Mouse (Mus musculus) thymus, adult 18-20 months (tissue): ENCODE results near the gene Cnnm2.

Experiments
- DNase-seq, 2 experiments: peaks; one replicate each; pipeline ENCODE4 v3.0.0; 2022; ENCODE audit warnings: mixed read lengths in 2 of 2

Cnnm2 gene

GRCm38 (mm10) chr19:46929044-46929587 is 167.7 kb downstream of the Cnnm2 start:
- peak; percentile 11 to 28 for DNase-seq
